Mouse (Mus musculus) liver, embryonic 16.5 days (tissue): Measurements from ENCODE around the gene S1pr3. TPM values are rescaled to one million over a fixed set of nuclear protein-coding genes. Genes with fewer than 3 reads are reported as not detected.

Experiments
- ATAC-seq: fragments of 200-750 bp; cut with Nextera tagmentation; 2 replicates; pipeline ENCODE4 v1.8.0; 2017; ENCODE audit warnings: low read depth, mild to moderate bottlenecking, moderate number of reproducible peaks, moderate library complexity
- H3K27ac ChIP-seq: fragments of 300-500 bp; sonication (generic); 2 replicates; pipeline ENCODE4 v1.5.1; 2014; ENCODE audit warnings: mild to moderate bottlenecking, low read length
- H3K27me3 ChIP-seq: fragments of 300-500 bp; sonication (generic); 2 replicates; pipeline ENCODE4 v1.6.1; 2014; ENCODE audit warnings: low read depth, low read length, mixed read lengths; ENCODE audit not compliant: control insufficient read depth, insufficient read depth
- H3K36me3 ChIP-seq: fragments of 300-500 bp; sonication (generic); 2 replicates; pipeline ENCODE4 v1.6.1; 2014; ENCODE audit warnings: mild to moderate bottlenecking; ENCODE audit not compliant: control insufficient read depth, insufficient read depth
- H3K4me1 ChIP-seq: fragments of 300-500 bp; sonication (generic); 2 replicates; pipeline ENCODE4 v1.6.1; 2014; ENCODE audit warnings: low read depth, low read length, mixed read lengths; ENCODE audit not compliant: control insufficient read depth
- H3K4me2 ChIP-seq: fragments of 300-500 bp; sonication (generic); 2 replicates; pipeline ENCODE4 v1.6.1; 2014; ENCODE audit warnings: low read depth, low read length, mixed read lengths
- H3K4me3 ChIP-seq: fragments of 300-500 bp; sonication (generic); 2 replicates; pipeline ENCODE4 v1.5.1; 2014; ENCODE audit warnings: low read depth, mild to moderate bottlenecking, low read length
- H3K9ac ChIP-seq: fragments of 300-500 bp; sonication (generic); 2 replicates; pipeline ENCODE4 v1.6.1; 2014; ENCODE audit warnings: low read depth, low read length
- H3K9me3 ChIP-seq: fragments of 300-500 bp; sonication (generic); replicated peaks from 2 replicates; pipeline ENCODE4 v1.6.1; 2016; ENCODE audit warnings: low read length; ENCODE audit not compliant: control insufficient read depth
- WGBS: fragments of 180-500 bp; shearing (Covaris S2); extraction: QIAGEN DNeasy Blood & Tissue Kit; methylation state at CpG from one replicate; pipeline ENCODE4 v1.1.7; 2014; ENCODE audit not compliant: insufficient replicate concordance; 5-methylcytosine and 5-hydroxymethylcytosine counted together
- polyA plus RNA-seq: library from polyadenylated mRNA; unstranded; fragments of >200 nt; fragmentation: Nextera tagmentation; extraction: Ambion mirVana; gene quantifications from 2 replicates; pipeline ENCODE4 v1.2.1, GENCODE M21; 2015

The S1pr3 gene
- polyA plus RNA-seq, 1 experiment from 2014 or later = 1.5 TPM

- no peak overlapping the region for H3K4me3 ChIP-seq
- H3K27ac ChIP-seq = no peak overlapping the region
- H3K4me1 ChIP-seq = no peaks in the 10 kb centered on the region
- H3K9ac ChIP-seq = no peak overlapping the region
- 16% methylated on average over 5 of the region's 5 CpGs for WGBS
- ATAC-seq = no peak
- no peaks in the 10 kb centered on the region for H3K27me3 ChIP-seq
- H3K9me3 ChIP-seq = no peaks in the 10 kb centered on the region
- H3K36me3 ChIP-seq = no peaks in the 10 kb centered on the region
- H3K4me2 ChIP-seq = no peak overlapping the region
Observed at GRCm38 (mm10) chr13:51424647-51425046, 16.2 kb downstream of the S1pr3 start.

- Histone ChIP-seq H3K9ac (no peak overlapping the region), H3K27ac (no peak overlapping the region), H3K4me3 (no peak overlapping the region), H3K36me3 (no peaks in the 10 kb centered on the region), H3K27me3 (no peaks in the 10 kb centered on the region), H3K4me1 (no peaks in the 10 kb centered on the region), H3K4me2 (no peak overlapping the region), H3K9me3 (no peaks in the 10 kb centered on the region)
- WGBS = 59% methylated on average over 4 of the region's 4 CpGs
- ATAC-seq = no peak
Observed at GRCm38 (mm10) chr13:51425662-51426443, 17.4 kb downstream of the S1pr3 start.

GRCm38 (mm10) chr13:51433371-51433770, 24.9 kb downstream of the S1pr3 start:
- Histone ChIP-seq H3K36me3 (no peaks in the 10 kb centered on the region), H3K27ac (no peak overlapping the region), H3K9ac (no peak overlapping the region), H3K4me2 (no peak overlapping the region), H3K4me1 (no peaks in the 10 kb centered on the region), H3K9me3 (no peaks in the 10 kb centered on the region), H3K27me3 (no peaks in the 10 kb centered on the region), H3K4me3 (no peak overlapping the region)
- ATAC-seq = no peak
- 50% methylated on average over 3 of the region's 3 CpGs for WGBS

GRCm38 (mm10) chr13:51434460-51434859, 26.0 kb downstream of the S1pr3 start:
- no peak for ATAC-seq
- no peaks in the 10 kb centered on the region for H3K9me3 ChIP-seq
- WGBS = 50% methylated on average over 2 of the region's 2 CpGs
- H3K27me3 ChIP-seq = no peaks in the 10 kb centered on the region
- H3K4me2 ChIP-seq = no peak overlapping the region
- no peak overlapping the region for H3K4me3 ChIP-seq
- H3K9ac ChIP-seq = no peak overlapping the region
- no peaks in the 10 kb centered on the region for H3K36me3 ChIP-seq
- no peaks in the 10 kb centered on the region for H3K4me1 ChIP-seq
- H3K27ac ChIP-seq = no peak overlapping the region

GRCm38 (mm10) chr13:51435146-51435545, 26.7 kb downstream of the S1pr3 start:
- Histone ChIP-seq H3K4me2 (no peak overlapping the region), H3K9me3 (no peaks in the 10 kb centered on the region), H3K27me3 (no peaks in the 10 kb centered on the region), H3K4me3 (no peak overlapping the region), H3K27ac (no peak overlapping the region), H3K9ac (no peak overlapping the region), H3K36me3 (no peaks in the 10 kb centered on the region), H3K4me1 (no peaks in the 10 kb centered on the region)
- 56% methylated on average over 2 of the region's 2 CpGs for WGBS
- ATAC-seq = no peak

- Histone ChIP-seq H3K4me2 (no peak overlapping the region), H3K36me3 (no peaks in the 10 kb centered on the region), H3K4me3 (no peak overlapping the region), H3K4me1 (no peaks in the 10 kb centered on the region), H3K27me3 (no peaks in the 10 kb centered on the region), H3K9ac (no peak overlapping the region), H3K27ac (no peak overlapping the region), H3K9me3 (no peaks in the 10 kb centered on the region)
- no peak for ATAC-seq
- 65% methylated on average over 14 of the region's 14 CpGs for WGBS
Observed at GRCm38 (mm10) chr13:51437105-51438085, 29.0 kb downstream of the S1pr3 start.

- 68% methylated on average over 8 of the region's 8 CpGs for WGBS
- no peak for ATAC-seq
- Histone ChIP-seq H3K27ac (no peak overlapping the region), H3K4me3 (no peak overlapping the region), H3K9ac (no peak overlapping the region), H3K27me3 (no peaks in the 10 kb centered on the region), H3K4me2 (no peak overlapping the region), H3K4me1 (no peaks in the 10 kb centered on the region), H3K36me3 (no peaks in the 10 kb centered on the region), H3K9me3 (no peaks in the 10 kb centered on the region)
Observed at GRCm38 (mm10) chr13:51442922-51443321, 34.5 kb downstream of the S1pr3 start.

GRCm38 (mm10) chr13:51446550-51446949, 38.1 kb downstream of the S1pr3 start:
- Histone ChIP-seq H3K36me3 (no peaks in the 10 kb centered on the region), H3K9me3 (no peaks in the 10 kb centered on the region), H3K9ac (no peak overlapping the region), H3K27me3 (no peaks in the 10 kb centered on the region), H3K27ac (no peak overlapping the region), H3K4me1 (no peaks in the 10 kb centered on the region), H3K4me3 (no peak overlapping the region), H3K4me2 (no peak overlapping the region)
- no peak for ATAC-seq
- 54% methylated on average over 4 of the region's 4 CpGs for WGBS
